Mouse (Mus musculus): ENCODE measurements around the gene Gal3st3. TPM values are rescaled to one million over a fixed set of nuclear protein-coding genes. Genes with fewer than 3 reads are reported as not detected.
"Not testable (repeated sequence)": the region's sequence is repeated elsewhere in the genome, so short reads cannot be mapped to it uniquely, and the experiment has no call there.

The Gal3st3 gene
- polyA plus RNA-seq, 1 experiment, result not detected

- no peak for TF ChIP-seq GATA1 (IDR thresholded peaks at IDR 0.05; ENCODE audit: low read length)
These were observed 49.9 kb downstream of the Gal3st3 start for GRCm38 (mm10) chr19:5348064-5348463.

GRCm38 (mm10) chr19:5348526-5349501 is 50.7 kb downstream of the Gal3st3 start:
- no peak for TF ChIP-seq GATA1 (IDR thresholded peaks at IDR 0.05; ENCODE audit: low read length)

GRCm38 (mm10) chr19:5349502-5349873 is 51.4 kb downstream of the Gal3st3 start, which contains the start of gene Cst6:
Gene Cst6, minus strand, starts transcription at chr19:5349574.
- not testable (repeated sequence) for TF ChIP-seq GATA1 (IDR thresholded peaks at IDR 0.05; ENCODE audit: low read length)

GRCm38 (mm10) chr19:5353609-5354008 is 55.5 kb downstream of the Gal3st3 start:
- no peak for TF ChIP-seq GATA1 (IDR thresholded peaks at IDR 0.05; ENCODE audit: low read length)

- no peak for TF ChIP-seq GATA1 (IDR thresholded peaks at IDR 0.05; ENCODE audit: low read length)
These were observed 57.9 kb downstream of the Gal3st3 start for GRCm38 (mm10) chr19:5356080-5356479.

Other genes starting within 250 kb of the Gal3st3 start
- gene Rin1, start 247.8 kb upstream of the Gal3st3 start, polyA plus RNA-seq (2012), result 1.1 TPM in 2 replicates
- 0.90 and 0.95 TPM in 2 replicates for gene Cd248, start 230.3 kb upstream of the Gal3st3 start, polyA plus RNA-seq (2012)
- not detected in 2 replicates for gene Tmem151a, start 212.8 kb upstream of the Gal3st3 start, polyA plus RNA-seq (2012)
- gene Yif1a, start 209.8 kb upstream of the Gal3st3 start, polyA plus RNA-seq (2012), result 19.4 and 22.6 TPM in 2 replicates
- gene Cnih2, start 199.8 kb upstream of the Gal3st3 start, polyA plus RNA-seq (2012), result 1.9 and 2.1 TPM in 2 replicates
- 249 and 315 TPM in 2 replicates for gene Rab1b, start 191.3 kb upstream of the Gal3st3 start, polyA plus RNA-seq (2012)
- gene Klc2, start 179.8 kb upstream of the Gal3st3 start, polyA plus RNA-seq (2012), result 9.0 and 11.6 TPM in 2 replicates
- 47.4 and 54.1 TPM in 2 replicates for gene Pacs1, start 25.2 kb upstream of the Gal3st3 start, polyA plus RNA-seq (2012)
- gene Sf3b2, start 2.9 kb upstream of the Gal3st3 start, polyA plus RNA-seq (2012), result 445 and 471 TPM in 2 replicates
- not detected in 2 replicates for gene Catsper1, start 37.4 kb downstream of the Gal3st3 start, polyA plus RNA-seq (2012)
- 0.05 and 0.23 TPM in 2 replicates for gene Cst6, start 51.2 kb downstream of the Gal3st3 start, polyA plus RNA-seq (2012)
- 90.9 and 126 TPM in 2 replicates for gene Eif1ad, start 68.4 kb downstream of the Gal3st3 start, polyA plus RNA-seq (2012)
- 212 and 288 TPM in 2 replicates for gene Banf1, start 68.8 kb downstream of the Gal3st3 start, polyA plus RNA-seq (2012)
- 198 and 219 TPM in 2 replicates for gene Sart1, start 90.4 kb downstream of the Gal3st3 start, polyA plus RNA-seq (2012)
- 0.21 TPM in 1 of 2 replicates, not detected in the other for gene Tsga10ip, start 104.2 kb downstream of the Gal3st3 start, polyA plus RNA-seq (2012)
- 379 and 390 TPM in 2 replicates for gene Drap1, start 126.6 kb downstream of the Gal3st3 start, polyA plus RNA-seq (2012)
- gene AI837181, start 126.8 kb downstream of the Gal3st3 start, polyA plus RNA-seq (2012), result 71.2 and 101 TPM in 2 replicates
- gene Fosl1, start 149.2 kb downstream of the Gal3st3 start, polyA plus RNA-seq (2012), result 7.4 and 10.2 TPM in 2 replicates
- 13.0 and 16.9 TPM in 2 replicates for gene Ccdc85b, start 159.6 kb downstream of the Gal3st3 start, polyA plus RNA-seq (2012)
- 12.1 and 152 TPM in 2 replicates for gene Fibp, start 162.3 kb downstream of the Gal3st3 start, polyA plus RNA-seq (2012)
- gene Ctsw, start 170.2 kb downstream of the Gal3st3 start, polyA plus RNA-seq (2012), result not detected in 2 replicates
- gene Efemp2, start 175.6 kb downstream of the Gal3st3 start, polyA plus RNA-seq (2012), result 2.6 and 3.6 TPM in 2 replicates
- 34.6 and 51.3 TPM in 2 replicates for gene Mus81, start 190.1 kb downstream of the Gal3st3 start, polyA plus RNA-seq (2012)
- 1,095 and 1,191 TPM in 2 replicates for gene Cfl1, start 192.1 kb downstream of the Gal3st3 start, polyA plus RNA-seq (2012)
- gene 1700020D05Rik, start 205.5 kb downstream of the Gal3st3 start, polyA plus RNA-seq (2012), result 0.10 and 0.17 TPM in 2 replicates
- 1.4 and 1.7 TPM in 2 replicates for gene Snx32, start 212.2 kb downstream of the Gal3st3 start, polyA plus RNA-seq (2012)